Mouse (Mus musculus): ENCODE measurements around the gene Ctr9.

The Ctr9 gene

DNA sequence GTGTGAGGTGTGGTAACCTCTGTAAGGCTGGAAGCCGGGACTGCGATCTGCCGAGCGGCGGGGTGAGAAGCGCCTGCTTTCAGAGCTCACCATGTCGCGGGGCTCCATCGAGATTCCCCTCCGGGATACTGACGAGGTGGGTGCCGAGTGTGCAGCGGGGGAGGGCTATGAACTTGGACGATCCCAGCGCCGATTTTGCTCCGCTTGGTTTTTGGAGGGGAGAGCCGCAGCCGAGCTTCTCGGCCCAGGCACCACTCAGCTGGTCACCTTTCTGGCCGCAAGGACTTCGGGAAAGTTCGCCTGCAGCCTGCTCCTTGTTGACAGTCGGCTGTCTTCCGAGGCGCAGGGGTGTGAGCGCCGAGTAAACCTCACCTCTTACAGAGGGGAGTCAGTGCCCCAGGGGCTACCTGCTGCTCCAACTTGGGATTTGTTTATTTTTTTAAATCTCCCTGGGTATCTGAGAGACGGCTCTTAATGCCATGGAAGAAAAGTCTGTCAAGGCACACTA is 349 bp downstream of the Ctr9 start:
- in situ Hi-C loops (cut with MboI; ENCODE audit: low sequenced_read_pairs): no loop called here

GRCm38 (mm10) chr7:111048920-111049319 is 20.2 kb downstream of the Ctr9 start:
- in situ Hi-C loops (cut with MboI; ENCODE audit: low sequenced_read_pairs): no loop called here

DNA sequence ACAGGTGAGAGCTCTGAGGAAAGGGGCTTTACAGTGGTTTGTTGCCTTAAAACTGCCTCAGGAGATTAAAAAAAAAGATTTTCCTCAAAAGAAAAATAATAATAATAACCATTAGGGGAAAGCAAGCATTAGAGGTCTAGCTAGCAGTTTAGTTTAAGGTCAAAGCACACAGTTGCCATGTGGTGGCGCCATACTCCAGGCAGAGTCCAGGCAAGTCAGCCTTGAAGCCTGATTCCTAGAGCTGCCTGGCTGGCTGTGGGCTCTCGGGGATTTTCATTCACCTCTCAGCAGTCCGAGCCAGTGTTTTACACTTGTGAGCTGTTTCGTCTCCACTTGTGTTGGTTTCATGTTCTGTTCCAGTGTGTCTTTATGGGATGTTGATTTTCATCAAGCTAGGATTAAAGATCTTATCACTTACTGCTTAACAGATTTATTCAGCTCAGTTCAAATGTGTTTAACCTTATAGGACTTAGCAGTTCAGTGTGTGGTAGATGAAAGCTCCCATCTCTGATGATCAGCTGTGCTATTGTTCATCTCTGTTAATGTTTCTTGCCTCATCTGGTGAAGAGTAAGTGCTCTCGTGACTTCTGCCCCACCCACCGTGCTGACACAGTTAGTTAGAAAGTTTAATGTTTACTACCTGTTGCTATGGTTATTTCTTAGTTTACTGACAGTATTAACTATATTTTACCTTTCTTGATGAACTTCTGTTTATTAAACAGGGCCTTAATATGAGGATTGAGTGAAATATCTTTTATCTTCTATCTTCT is 21.1 kb downstream of the Ctr9 start:
- in situ Hi-C loops (cut with MboI; ENCODE audit: low sequenced_read_pairs): no loop called here

DNA sequence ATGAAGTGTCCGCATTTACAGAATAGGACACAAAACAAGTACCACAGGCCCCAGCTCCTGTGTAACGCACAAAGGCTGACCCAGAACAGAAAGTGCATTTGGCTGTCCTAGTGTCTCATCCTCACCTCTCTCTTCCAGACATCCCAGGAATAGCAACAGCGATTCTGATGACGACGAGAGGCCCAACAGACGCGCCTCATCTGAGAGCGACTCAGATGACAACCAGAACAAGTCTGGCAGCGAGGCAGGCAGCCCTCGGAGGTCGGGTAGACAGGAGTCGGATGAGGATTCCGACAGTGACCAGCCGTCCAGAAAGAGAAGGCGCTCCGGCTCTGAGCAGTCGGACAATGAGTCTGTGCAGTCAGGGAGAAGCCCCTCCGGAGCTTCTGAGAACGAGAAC is 26.5 kb downstream of the Ctr9 start:
- in situ Hi-C loops (cut with MboI; ENCODE audit: low sequenced_read_pairs): no loop called here

DNA sequence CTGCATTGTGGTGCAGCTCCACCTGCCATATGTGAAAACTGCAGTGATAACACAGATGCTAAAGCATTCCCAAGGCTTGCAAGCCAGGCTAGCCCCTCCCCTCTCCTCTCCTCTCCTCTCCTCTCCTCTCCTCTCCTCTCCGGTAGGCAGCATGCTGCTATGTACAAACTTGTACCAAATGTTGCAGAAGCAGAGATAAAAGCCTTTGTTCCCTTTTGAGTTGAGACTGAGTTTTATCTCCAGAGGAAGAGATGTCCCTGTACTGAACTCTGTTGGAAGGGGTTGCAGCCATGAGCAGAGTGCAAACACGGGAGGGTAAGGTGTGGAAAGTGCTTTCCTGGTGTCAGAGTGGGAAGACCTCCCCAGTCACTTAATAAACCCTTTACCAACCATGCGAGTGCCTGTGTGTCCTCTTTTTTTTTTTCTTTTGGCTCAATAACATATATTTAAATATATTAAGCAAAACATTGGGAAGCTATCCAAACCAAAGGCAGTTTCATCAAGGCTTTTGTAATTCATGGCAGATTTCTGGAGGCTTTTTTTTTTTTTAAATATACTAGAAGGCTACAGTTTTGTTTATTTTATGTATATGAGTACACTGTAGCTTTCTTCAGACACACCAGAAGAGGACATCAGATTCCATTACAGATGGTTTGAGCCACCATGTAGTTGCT is 27.4 kb downstream of the Ctr9 start:
- in situ Hi-C loops (cut with MboI; ENCODE audit: low sequenced_read_pairs): no loop called here

- in situ Hi-C loops (cut with MboI; ENCODE audit: low sequenced_read_pairs): no loop called here
Measured at GRCm38 (mm10) chr7:111059527-111059926, 30.8 kb downstream of the Ctr9 start.

- in situ Hi-C loops (cut with MboI; ENCODE audit: low sequenced_read_pairs): no loop called here
Measured at GRCm38 (mm10) chr7:111062971-111063370, 34.2 kb downstream of the Ctr9 start.

DNA sequence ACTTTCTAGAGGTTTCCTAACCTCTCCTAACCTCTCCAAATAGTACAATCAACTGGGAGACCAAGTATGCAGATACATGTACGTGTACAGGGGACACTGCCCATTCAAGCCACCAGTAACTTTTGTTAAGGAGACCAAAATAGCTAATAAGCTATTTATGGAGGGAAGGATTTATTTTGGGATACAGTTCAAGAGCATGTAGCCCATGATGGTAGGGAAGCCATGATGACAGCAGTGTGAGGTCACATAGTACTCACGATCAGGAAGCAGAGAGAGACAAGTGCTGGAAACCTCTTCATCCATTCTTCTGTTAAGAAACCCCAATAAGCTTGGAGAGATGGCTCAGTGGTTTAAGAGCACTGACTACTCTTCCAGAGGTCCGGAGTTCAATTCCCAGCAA is 39.4 kb downstream of the Ctr9 start:
- in situ Hi-C loops (cut with MboI; ENCODE audit: low sequenced_read_pairs): no loop called here

DNA sequence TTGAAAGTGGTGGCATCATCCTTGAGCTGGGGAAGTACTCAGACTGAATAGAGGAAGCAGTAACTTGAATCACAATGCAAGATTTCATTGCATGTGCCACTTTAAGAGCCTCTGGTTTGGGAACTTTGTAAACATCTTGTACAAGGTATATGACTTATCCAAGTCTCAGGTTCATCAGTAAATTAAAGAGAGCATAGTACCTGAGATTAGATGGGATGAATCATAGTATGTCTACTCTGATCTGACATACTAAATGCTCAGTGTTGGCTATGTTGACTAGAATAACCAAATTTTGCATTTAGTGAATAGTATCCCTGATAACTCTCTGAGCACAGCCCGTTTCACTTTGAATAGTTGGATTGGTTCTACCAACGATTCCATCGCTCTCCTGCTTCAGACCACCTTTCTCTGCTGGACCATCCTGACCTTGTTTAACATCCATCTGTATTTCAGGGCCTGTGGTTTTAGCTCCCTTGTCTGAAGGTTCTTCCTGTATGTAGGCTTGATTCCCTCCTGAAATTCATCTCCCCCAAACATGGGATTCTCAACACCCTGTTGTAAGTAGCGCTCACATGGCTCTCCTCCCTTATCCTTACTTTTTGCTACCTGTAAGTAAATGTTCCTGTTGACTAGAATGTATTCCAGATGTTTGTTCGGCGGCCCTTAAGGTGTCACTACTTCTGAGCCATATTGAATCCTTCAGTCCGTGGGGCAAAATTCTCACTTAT is 40.9 kb downstream of the Ctr9 start:
- in situ Hi-C loops (cut with MboI; ENCODE audit: low sequenced_read_pairs): no loop called here

- in situ Hi-C loops (cut with MboI; ENCODE audit: low sequenced_read_pairs): no loop called here
Measured at GRCm38 (mm10) chr7:111070167-111070496, 41.4 kb downstream of the Ctr9 start.

GRCm38 (mm10) chr7:111072410-111072809 is 43.7 kb downstream of the Ctr9 start:
- in situ Hi-C loops (cut with MboI; ENCODE audit: low sequenced_read_pairs): no loop called here

DNA sequence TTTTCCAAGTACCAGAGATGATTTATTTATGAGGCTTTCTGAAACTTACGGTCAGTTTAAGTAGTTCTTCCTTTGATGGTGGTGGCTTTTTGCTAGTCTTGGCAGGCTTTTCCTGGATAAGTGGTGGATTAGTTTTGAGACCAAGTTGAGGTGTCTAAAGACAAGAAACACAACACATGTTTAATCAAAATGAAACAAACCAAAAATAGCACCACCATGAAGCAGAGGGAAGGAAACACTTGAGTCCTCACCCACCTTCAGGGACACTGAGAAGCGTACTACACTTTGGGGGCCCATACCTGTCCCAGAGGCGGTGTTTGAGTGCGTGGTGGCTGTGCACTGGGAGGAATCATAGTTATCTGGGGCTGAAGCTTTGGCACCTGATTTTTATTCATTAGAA is 46.5 kb downstream of the Ctr9 start:
- in situ Hi-C loops (cut with MboI; ENCODE audit: low sequenced_read_pairs): no loop called here

GRCm38 (mm10) chr7:111078271-111078670 is 49.5 kb downstream of the Ctr9 start:
- in situ Hi-C loops (cut with MboI; ENCODE audit: low sequenced_read_pairs): no loop called here

DNA sequence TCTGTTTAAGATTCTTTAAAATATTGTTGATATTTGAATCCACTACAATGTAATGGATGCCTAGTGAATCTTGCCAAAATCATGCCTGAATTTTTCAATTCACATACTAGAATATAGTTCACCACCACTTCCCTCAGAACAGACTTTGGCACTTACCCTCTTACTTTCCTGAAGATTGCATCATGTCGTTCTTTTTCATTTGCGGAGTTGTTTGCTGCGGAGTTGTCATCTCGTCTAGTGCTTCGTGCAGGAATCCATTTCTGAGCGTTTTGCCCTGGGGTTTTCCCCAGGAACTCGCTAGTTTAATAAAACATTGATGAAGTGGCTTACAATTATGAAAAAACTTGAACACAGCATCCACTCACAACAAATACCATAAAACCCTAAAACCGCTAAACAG is 51.3 kb downstream of the Ctr9 start:
- in situ Hi-C loops (cut with MboI; ENCODE audit: low sequenced_read_pairs): no loop called here

DNA sequence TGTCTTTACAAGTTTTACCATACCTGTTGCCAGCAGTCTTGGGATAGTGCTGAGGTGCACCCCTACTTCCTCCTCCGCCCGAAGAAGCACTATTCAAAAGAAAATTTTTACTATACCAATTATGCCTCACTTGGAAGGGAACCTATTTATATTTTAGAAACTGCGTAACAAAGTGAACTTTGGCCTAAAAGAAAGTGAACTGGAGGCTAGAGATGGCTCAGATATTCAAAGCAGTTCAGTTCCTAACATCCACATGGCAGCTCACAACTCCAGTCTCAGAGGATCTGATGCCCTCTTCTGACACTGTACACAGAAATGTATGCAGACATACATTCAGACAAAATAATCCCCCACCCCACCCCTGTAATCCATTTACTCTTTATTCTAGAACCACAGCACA is 52.1 kb downstream of the Ctr9 start:
- in situ Hi-C loops (cut with MboI; ENCODE audit: low sequenced_read_pairs): no loop called here

GRCm38 (mm10) chr7:111082043-111082821 is 53.5 kb downstream of the Ctr9 start:
- in situ Hi-C loops (cut with MboI; ENCODE audit: low sequenced_read_pairs): no loop called here

DNA sequence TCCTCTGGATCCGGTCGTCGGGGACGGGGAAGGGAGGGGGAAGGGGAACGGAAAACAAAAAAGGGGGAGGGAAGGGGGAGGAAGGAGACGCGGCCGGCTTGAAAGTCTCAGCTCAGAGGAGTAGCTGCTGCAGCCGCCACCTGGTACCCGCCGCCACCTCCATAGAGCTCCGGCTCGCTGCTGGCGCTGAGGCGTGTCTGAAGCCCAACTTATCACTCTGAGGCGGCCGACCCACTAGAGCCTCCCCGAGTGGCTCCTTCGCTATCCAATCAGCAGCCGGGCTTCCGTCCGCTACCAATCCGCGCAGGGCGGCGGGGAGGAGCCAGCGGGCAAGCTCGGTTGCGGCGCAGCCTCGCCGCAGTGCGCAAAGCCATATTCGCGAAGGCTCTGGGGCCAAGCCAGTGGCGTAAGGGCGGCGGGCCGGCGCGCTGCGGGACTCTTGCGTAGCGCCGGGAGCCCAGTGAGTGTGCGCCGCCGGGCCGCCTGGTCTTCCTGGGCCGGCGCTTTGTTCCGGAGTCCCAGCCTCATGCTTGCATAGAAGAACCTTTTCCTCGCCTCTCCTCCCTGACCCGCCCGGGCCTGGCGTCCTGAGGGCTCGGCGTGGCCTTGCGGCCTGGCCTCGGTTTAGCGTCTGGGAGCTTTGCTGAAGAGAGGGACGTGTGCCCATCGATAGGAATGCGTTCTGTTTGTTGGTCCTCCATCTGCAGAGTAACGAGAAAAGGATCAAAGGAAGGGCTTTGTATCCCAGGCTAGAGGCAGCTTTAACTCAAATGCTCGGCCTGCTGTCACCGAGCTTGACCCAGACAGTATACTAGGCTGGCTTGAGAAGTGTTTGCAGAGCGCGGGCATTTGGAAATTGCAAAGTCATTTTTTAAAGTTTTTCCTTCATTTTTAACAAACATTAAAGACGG is 54.3 kb downstream of the Ctr9 start, which contains the start of gene Eif4g2:
Gene Eif4g2, minus strand, starts transcription at position 209 of the 911 bp plus-strand sequence.
- in situ Hi-C loops (cut with MboI; ENCODE audit: low sequenced_read_pairs): no loop called here

- in situ Hi-C loops (cut with MboI; ENCODE audit: low sequenced_read_pairs): no loop called here
Measured at GRCm38 (mm10) chr7:111083733-111084120, 55.0 kb downstream of the Ctr9 start.

DNA sequence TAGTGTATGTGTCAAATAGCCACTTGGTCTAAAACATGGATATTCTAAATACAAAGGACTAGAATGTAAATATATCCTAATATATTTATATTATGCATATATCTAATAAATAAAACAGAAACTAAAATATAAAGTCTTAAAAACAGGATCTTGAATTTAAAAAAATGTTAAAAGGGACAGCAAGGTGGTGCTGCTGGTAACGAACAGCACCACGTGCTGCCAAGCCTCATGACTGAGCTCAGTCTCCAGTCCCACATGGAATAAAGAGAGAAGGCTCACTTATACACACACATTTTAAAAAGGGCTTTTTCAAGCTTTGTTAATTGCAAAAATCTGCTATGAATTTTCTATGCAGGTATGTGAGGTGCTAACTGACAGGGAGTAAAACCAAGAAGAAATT is 55.7 kb downstream of the Ctr9 start:
- in situ Hi-C loops (cut with MboI; ENCODE audit: low sequenced_read_pairs): no loop called here

GRCm38 (mm10) chr7:111085153-111085552 is 56.4 kb downstream of the Ctr9 start:
- in situ Hi-C loops (cut with MboI; ENCODE audit: low sequenced_read_pairs): no loop called here
